Mouse (Mus musculus) stomach, embryonic 16.5 days (tissue): ENCODE results near the gene Spats2l. TPM values are rescaled to one million over a fixed set of nuclear protein-coding genes. Genes with fewer than 3 reads are reported as not detected.

Experiments
- ATAC-seq: fragments of 200-750 bp; cut with Nextera tagmentation; 2 replicates; pipeline ENCODE4 v1.8.0; 2017; ENCODE audit warnings: moderate number of reproducible peaks, moderate TSS enrichment; ENCODE audit not compliant: insufficient read depth, low FRiP score
- H3K27ac ChIP-seq: fragments of 300-500 bp; sonication (generic); 2 replicates; pipeline ENCODE4 v1.5.1; 2014; ENCODE audit warnings: low read length
- H3K27me3 ChIP-seq: fragments of 300-500 bp; sonication (generic); 2 replicates; pipeline ENCODE4 v1.6.1; 2014; ENCODE audit warnings: low read length, control low read depth, mixed read lengths; ENCODE audit not compliant: control insufficient read depth, insufficient read depth
- H3K36me3 ChIP-seq: fragments of 300-500 bp; sonication (generic); 2 replicates; pipeline ENCODE4 v1.6.1; 2014; ENCODE audit warnings: low read length; ENCODE audit not compliant: control insufficient read depth, insufficient read depth
- H3K4me1 ChIP-seq: fragments of 300-500 bp; sonication (generic); 2 replicates; pipeline ENCODE4 v1.6.1; 2014; ENCODE audit warnings: low read length, control low read depth, mixed read lengths; ENCODE audit not compliant: control insufficient read depth, insufficient read depth
- H3K4me2 ChIP-seq: fragments of 300-500 bp; sonication (generic); 2 replicates; pipeline ENCODE4 v1.6.1; 2014; ENCODE audit warnings: low read depth, low read length, mixed read lengths
- H3K4me3 ChIP-seq: fragments of 300-500 bp; sonication (generic); replicated peaks from 2 replicates; pipeline ENCODE4 v1.5.1; 2014; ENCODE audit warnings: mild to moderate bottlenecking, low read length
- H3K9ac ChIP-seq: fragments of 300-500 bp; sonication (generic); 2 replicates; pipeline ENCODE4 v1.6.1; 2014; ENCODE audit warnings: low read length
- H3K9me3 ChIP-seq: fragments of 300-500 bp; sonication (generic); replicated peaks from 2 replicates; pipeline ENCODE4 v1.6.1; 2016; ENCODE audit warnings: low read length, control low read depth; ENCODE audit not compliant: control insufficient read depth
- WGBS: fragments of 180-500 bp; shearing (Covaris S2); extraction: QIAGEN DNeasy Blood & Tissue Kit; methylation state at CpG from one replicate; pipeline ENCODE4 v1.1.7; 2014; 5-methylcytosine and 5-hydroxymethylcytosine counted together
- polyA plus RNA-seq: library from polyadenylated mRNA; unstranded; fragments of >200 nt; fragmentation: Nextera tagmentation; extraction: Ambion mirVana; gene quantifications from 2 replicates; pipeline ENCODE4 v1.2.1, GENCODE M21; 2015

Gene Spats2l
- polyA plus RNA-seq, 1 experiment from 2014 or later: 95.9 TPM

GRCm38 (mm10) chr1:57862024-57862423 is 88.1 kb downstream of the Spats2l start:
- H3K4me3 ChIP-seq: no peak overlapping the region
- peak; percentile 21; the same call in 1 of the 2 replicates for ATAC-seq
- 75% methylated on average over 4 of the region's 4 CpGs for WGBS
- H3K4me1 ChIP-seq: no peaks in the 10 kb centered on the region
- no peak overlapping the region for H3K9ac ChIP-seq
- H3K36me3 ChIP-seq: no peaks in the 10 kb centered on the region; the same call in 1 of the 2 replicates
- no peak overlapping the region for H3K27ac ChIP-seq
- H3K27me3 ChIP-seq: no peaks in the 10 kb centered on the region
- H3K9me3 ChIP-seq: no peaks in the 10 kb centered on the region; the same call in 1 of the 2 replicates
- H3K4me2 ChIP-seq: no peak overlapping the region

GRCm38 (mm10) chr1:57868651-57869050 is 94.7 kb downstream of the Spats2l start:
- Histone ChIP-seq H3K27ac (no peak overlapping the region), H3K9ac (no peak overlapping the region), H3K4me3 (no peak overlapping the region), H3K4me1 (peaks cover 3% of the 10 kb centered on the region), H3K36me3 (no peaks in the 10 kb centered on the region; the same call in 1 of the 2 replicates), H3K9me3 (no peaks in the 10 kb centered on the region; the same call in 1 of the 2 replicates), H3K4me2 (no peak overlapping the region), H3K27me3 (no peaks in the 10 kb centered on the region)
- WGBS: 40% methylated on average over 13 of the region's 13 CpGs
- ATAC-seq: no peak

- no peak overlapping the region for H3K4me2 ChIP-seq
- H3K27me3 ChIP-seq: no peaks in the 10 kb centered on the region
- no peak overlapping the region for H3K4me3 ChIP-seq
- 60% methylated on average over 3 of the region's 3 CpGs for WGBS
- no peak overlapping the region for H3K27ac ChIP-seq
- no peaks in the 10 kb centered on the region for H3K9me3 ChIP-seq
- ATAC-seq: peak; percentile 44; the same call in 1 of the 2 replicates
- H3K9ac ChIP-seq: no peak overlapping the region
- H3K36me3 ChIP-seq: no peaks in the 10 kb centered on the region
- peaks cover 5% of the 10 kb centered on the region for H3K4me1 ChIP-seq
These were observed 98.0 kb downstream of the Spats2l start for GRCm38 (mm10) chr1:57872006-57872405.

- Histone ChIP-seq H3K9me3 (no peaks in the 10 kb centered on the region), H3K9ac (no peak overlapping the region), H3K27me3 (no peaks in the 10 kb centered on the region), H3K4me1 (peaks cover 2% of the 10 kb centered on the region; the same call in 1 of the 2 replicates), H3K4me3 (no peak overlapping the region), H3K36me3 (no peaks in the 10 kb centered on the region), H3K4me2 (no peak overlapping the region), H3K27ac (no peak overlapping the region)
- WGBS: 84% methylated on average over 7 of the region's 7 CpGs
- ATAC-seq: no peak
These were observed 100.0 kb downstream of the Spats2l start for GRCm38 (mm10) chr1:57873996-57874395.

- Histone ChIP-seq H3K27me3 (no peaks in the 10 kb centered on the region), H3K9me3 (no peaks in the 10 kb centered on the region), H3K36me3 (no peaks in the 10 kb centered on the region), H3K4me1 (0 out of 2 replicates have a peak, but pooled peaks cover 2% of the 10 kb centered on the region), H3K4me2 (no peak overlapping the region), H3K4me3 (no peak overlapping the region), H3K9ac (no peak overlapping the region), H3K27ac (peak overlapping the region; percentile 6; the same call in 1 of the 2 replicates)
- WGBS: 80% methylated on average over 6 of the region's 6 CpGs
- no peak for ATAC-seq
These were observed 101.1 kb downstream of the Spats2l start for GRCm38 (mm10) chr1:57875109-57875508.

GRCm38 (mm10) chr1:57875512-57875911 is 101.5 kb downstream of the Spats2l start:
- Histone ChIP-seq H3K4me1 (0 out of 2 replicates have a peak, but pooled peaks cover 2% of the 10 kb centered on the region), H3K4me2 (no peak overlapping the region), H3K27ac (peak overlapping the region; percentile 6; the same call in 1 of the 2 replicates), H3K9ac (no peak overlapping the region), H3K4me3 (no peak overlapping the region), H3K36me3 (no peaks in the 10 kb centered on the region), H3K9me3 (no peaks in the 10 kb centered on the region), H3K27me3 (no peaks in the 10 kb centered on the region)
- 44% methylated on average over 7 of the region's 7 CpGs for WGBS
- ATAC-seq: no peak

- ATAC-seq: no peak
- WGBS: 87% methylated on average over 6 of the region's 6 CpGs
These were observed 105.0 kb downstream of the Spats2l start for GRCm38 (mm10) chr1:57878957-57879356.

GRCm38 (mm10) chr1:57884867-57885266 is 110.9 kb downstream of the Spats2l start:
- Histone ChIP-seq H3K4me2 (no peak overlapping the region), H3K4me1 (peaks cover 4% of the 10 kb centered on the region; the same call in 1 of the 2 replicates), H3K36me3 (peaks cover 4% of the 10 kb centered on the region; the same call in 1 of the 2 replicates), H3K4me3 (no peak overlapping the region), H3K27ac (no peak overlapping the region; the same call in 1 of the 2 replicates), H3K27me3 (no peaks in the 10 kb centered on the region), H3K9ac (no peak overlapping the region), H3K9me3 (no peaks in the 10 kb centered on the region)
- ATAC-seq: peak; percentile 46; the same call in 1 of the 2 replicates
- 40% methylated on average over 2 of the region's 2 CpGs for WGBS

More at GRCm38 (mm10) chr1:57878957-57879356, 105.0 kb downstream of the Spats2l start:
- H3K4me2 ChIP-seq: no peak overlapping the region
- no peak overlapping the region for H3K4me3 ChIP-seq
- H3K27me3 ChIP-seq: no peaks in the 10 kb centered on the region
- no peaks in the 10 kb centered on the region for H3K9me3 ChIP-seq
- no peak overlapping the region for H3K9ac ChIP-seq
- no peaks in the 10 kb centered on the region for H3K36me3 ChIP-seq
- H3K27ac ChIP-seq: no peak overlapping the region
- H3K4me1 ChIP-seq: 0 out of 2 replicates have a peak, but pooled peaks cover 2% of the 10 kb centered on the region

- no peaks in the 10 kb centered on the region for H3K27me3 ChIP-seq
- WGBS: 24% methylated on average over 5 of the region's 5 CpGs
- H3K4me2 ChIP-seq: no peak overlapping the region
- no peaks in the 10 kb centered on the region for H3K9me3 ChIP-seq
- H3K27ac ChIP-seq: peak overlapping the region; percentile 28; the same call in 1 of the 2 replicates
- H3K9ac ChIP-seq: no peak overlapping the region
- no peak for ATAC-seq
- H3K4me3 ChIP-seq: no peak overlapping the region
- H3K4me1 ChIP-seq: peaks cover 7% of the 10 kb centered on the region; the same call in 1 of the 2 replicates
- peaks cover 4% of the 10 kb centered on the region; the same call in 1 of the 2 replicates for H3K36me3 ChIP-seq
These were observed 115.8 kb downstream of the Spats2l start for GRCm38 (mm10) chr1:57889803-57890202.
